Mouse (Mus musculus) CD4-positive, CD25-positive, alpha-beta regulatory T cell, adult 9 weeks (primary cell): ENCODE results near the gene Efhc1. TPM values are rescaled to one million over a fixed set of nuclear protein-coding genes. Genes with fewer than 3 reads are reported as not detected.

Source experiments
- polyA plus RNA-seq: library from polyadenylated mRNA; unstranded; fragments of 100-300 nt; shearing (Covaris generic); gene quantifications from one replicate; pipeline ENCODE4 v1.2.1, GENCODE M21; 2017

Gene Efhc1
- 0.33 TPM for polyA plus RNA-seq

DNA sequence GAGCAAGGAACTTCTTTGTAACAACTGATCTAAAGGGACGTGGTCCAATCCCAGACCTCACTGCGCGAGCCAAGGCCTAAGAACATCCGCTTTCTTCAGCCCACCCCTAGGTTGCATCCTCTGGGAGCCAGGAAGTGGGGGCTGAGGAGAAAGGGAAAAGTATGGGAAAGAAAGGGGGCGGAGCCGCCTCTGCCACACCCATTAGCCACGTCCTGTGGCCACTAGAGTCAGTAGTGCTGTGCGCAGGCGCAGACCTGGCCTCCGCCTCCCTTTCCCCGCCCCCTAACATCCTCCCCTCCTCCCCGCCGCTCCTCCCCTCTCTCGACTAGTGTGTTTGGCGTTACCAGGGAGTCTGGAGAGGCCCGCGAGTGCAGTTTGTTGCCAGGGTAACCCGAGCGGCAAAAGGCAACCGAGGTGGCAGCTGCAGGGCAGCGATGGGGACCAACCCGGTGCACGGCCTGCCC, at the start of gene Efhc1:
Efhc1 (plus strand) TSS at position 327 of the 464 bp plus-strand sequence.

Other genes starting within 250 kb of the Efhc1 start
- gene Il17a, start 220.7 kb upstream of the Efhc1 start, polyA plus RNA-seq, result not detected
- not detected for gene Il17f, start 161.0 kb upstream of the Efhc1 start, polyA plus RNA-seq
- gene Mcm3, start 131.3 kb upstream of the Efhc1 start, polyA plus RNA-seq, result 57.8 TPM
- gene Paqr8, start 61.0 kb upstream of the Efhc1 start, polyA plus RNA-seq, result 9.8 TPM
- gene Tram2, start 127.6 kb downstream of the Efhc1 start, polyA plus RNA-seq, result 5.2 TPM